Mouse (Mus musculus) embryo, embryonic 10.5 days (tissue): ENCODE results near the gene Krba1.

ENCODE experiments used
- DNase-seq: peaks from one replicate; pipeline ENCODE4 v3.0.0-alpha.2; 2015; ENCODE audit warnings: low spot score

The Krba1 gene

DNA sequence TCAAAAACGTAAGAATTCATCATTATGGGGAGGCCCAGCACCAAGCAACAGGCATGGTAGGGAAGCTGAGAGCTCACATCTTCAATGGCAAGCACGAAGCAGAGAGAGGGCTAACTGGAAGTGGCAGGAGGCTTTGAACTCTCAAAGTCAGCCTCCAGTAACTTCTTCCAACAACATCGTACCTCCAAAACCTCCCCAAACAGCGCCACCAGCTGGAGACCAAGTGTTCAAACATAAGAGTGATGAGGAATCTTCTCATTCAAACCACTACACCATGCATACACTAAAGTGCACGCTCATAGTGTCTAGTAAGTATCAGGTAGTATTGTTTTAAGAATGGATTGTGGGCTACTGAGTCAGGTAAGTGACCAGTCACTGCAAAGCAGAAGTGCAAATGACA lies 28.7 kb downstream of the Krba1 start:
- DNase-seq = no peak

DNA sequence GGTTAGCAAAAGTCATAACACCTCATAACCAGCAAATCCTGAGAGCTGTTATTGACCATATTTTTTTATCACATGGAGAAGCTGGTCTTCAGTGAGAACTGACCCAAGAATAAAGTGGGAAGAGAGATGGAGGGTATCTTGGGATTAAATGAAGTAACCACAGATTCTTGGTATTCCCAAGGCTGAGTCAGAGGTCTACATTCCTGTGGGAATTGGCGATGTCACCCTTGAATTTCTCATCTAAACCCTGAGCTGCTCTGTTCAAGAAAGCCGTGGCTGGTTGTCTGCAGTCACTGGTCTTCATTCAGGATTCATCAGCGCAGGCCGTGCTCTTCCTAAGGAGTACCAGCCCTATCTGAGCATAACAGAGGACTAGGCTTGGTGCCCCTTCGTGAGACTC lies 31.6 kb downstream of the Krba1 start:
- no peak for DNase-seq

DNA sequence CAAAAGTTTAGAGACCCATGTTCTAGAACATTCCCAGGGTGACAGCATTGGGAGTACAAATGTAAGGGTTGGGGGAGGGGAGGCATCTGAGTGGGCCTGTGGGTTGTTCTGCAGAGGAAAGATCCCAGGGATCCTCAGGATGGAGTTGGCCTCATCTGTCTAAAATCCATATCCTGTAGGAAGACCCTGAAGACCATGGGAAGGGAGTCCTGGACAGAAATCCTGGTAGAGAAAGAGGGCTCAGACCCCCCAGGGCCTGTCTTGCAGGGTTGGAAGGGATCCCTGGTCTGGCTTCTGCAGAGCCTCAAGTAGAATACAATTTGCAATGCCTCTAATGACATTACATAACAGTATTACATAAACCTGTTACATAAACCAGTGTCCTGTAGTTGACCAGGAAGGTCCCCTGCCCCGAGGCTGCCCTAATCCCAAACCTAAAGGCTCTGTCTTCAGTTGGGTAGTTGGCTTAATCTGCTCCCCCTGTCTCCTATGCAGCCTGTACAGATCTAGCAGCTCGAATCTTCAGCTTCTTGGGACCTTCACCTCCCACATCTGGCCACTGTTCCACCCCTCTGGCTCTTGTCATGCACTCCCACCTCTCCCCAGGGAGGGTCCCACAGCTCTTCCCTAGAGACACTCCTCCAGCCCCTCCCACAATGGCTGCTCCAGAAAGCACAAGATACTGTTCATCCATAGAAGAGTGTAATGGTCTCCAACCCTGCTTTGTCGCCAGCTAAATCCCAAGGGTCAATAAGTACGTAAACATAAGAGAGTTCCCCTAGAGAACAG lies 33.6 kb downstream of the Krba1 start:
- no peak for DNase-seq

DNA sequence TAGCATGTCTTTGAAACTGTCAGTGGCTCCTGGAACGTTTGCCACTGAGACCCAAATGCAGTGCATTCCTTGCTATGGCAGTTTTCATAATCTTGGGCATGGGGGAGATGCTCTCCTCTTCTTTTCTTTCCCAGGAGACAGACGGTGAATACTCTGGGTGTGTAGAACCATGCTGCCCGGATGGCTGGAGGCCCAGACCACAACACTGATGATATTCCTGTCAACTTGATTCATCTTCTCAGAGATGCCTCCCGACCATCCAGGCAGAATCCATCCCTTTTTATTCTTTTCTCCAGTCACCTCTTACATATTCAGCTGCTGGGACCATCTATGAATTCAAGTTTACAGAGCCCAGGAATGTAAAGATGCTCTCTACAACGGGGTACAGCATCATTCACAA lies 35.4 kb downstream of the Krba1 start:
- DNase-seq = no peak

DNA sequence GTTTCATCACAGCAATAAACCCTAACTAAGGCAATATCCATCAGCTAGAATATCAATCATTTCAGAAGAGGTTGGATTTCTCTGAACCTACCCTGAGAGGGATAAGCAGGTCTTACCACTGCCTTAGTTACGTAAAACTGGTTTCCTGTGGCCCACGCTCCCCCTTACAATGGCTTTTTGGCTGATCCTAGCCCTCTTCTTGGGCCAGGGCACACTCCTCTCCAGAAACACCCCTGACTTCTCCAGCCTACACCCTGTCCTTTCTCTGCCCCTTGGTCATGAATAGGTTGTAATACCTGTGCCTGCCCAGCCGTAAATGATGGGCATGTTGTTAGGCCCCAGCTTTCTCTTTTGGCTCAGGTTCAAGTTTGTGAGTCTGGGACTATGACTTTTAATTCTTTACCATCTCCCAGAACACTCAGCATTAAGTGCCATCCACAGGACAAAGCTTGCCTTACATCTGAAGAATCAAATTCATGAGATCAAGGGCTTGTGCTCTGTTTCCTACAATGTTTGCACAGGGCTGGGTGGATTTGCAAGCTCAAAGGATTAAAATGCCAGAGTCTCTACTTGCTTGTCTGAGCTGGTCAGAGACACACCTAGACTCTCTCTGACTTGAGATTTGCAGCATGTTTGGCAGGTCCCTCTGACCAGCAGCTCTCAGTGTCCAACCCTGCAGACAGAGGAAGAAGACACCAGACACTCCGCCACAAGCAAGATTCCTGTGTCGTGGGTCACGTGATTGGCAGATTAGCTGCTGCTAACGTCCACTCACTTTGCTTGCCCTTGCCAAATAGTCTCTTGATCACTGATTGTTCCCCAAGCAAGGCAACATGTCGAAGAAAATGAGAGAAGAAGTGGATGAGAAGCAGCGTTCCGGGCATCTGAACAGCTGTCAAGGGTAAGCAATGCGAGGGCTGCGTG lies 37.8 kb downstream of the Krba1 start:
- no peak for DNase-seq

DNA sequence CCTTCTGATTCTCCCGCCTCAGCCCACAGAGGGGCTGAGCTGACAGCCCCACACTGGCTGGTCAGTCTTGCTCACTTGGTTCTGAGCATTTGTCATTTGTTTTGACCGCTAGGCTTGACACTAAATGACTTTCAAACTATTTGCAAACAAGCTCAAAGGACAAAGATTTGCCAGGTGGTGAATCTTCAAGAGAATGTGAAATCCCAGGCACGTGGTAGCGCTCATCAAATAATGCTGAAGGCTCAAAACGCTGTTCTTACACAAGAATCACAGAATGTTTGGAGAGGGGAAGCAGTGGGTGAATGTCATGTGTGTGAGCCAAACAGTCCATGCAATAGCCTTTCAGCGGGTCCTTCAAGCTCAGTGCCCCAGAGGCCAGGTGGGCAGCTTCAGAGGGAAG lies 39.3 kb downstream of the Krba1 start:
- no peak for DNase-seq

DNA sequence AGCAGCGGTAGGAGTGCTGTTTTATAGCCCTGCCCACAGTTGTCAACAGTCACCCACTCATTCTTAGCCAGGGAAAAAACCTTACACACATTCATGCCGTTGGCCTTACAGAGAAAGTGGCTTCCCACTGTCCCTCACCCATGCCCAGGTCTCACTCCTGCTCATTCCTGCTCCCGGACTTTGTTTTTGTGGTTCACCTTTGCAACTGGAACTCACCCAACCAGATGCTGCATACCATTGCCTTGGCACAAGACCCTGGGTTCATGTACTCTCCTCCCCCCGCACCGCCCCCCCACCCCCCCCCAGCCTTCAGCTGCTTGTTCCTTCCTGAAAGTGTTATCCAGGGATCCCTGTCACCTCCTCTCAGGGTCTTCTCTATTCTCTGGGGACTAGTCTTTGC lies 39.7 kb downstream of the Krba1 start:
- DNase-seq = no peak

DNA sequence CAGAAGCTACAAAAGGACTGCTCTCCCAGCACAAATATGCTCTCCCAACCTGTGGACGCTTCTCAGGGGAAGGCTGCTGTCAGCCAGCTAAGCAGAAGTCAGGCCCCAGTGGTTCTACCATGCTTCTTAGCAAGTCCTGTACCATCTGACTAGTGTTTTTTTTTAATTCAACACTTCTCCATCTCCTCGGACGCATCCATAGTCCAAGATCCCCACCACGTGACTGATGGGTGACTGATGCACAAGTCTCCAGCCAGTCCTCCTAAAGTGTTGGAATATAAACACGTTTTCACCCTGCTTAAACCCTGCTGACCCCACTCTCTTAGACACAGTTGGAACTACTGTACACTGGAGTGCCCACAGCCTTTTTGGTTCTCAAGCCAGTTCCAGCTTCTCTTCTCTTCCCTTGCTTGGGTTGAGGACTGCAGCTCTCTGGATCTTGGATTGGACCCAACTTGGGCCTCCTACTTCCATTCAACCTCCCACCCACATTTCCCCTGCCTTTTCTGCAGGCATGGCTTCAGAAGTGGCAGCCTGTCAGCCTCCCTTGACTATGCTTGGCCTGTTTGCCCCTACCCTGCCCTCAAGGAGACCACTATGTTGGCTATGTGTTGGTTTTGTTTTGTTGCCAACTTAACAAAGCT lies 40.4 kb downstream of the Krba1 start:
- DNase-seq = no peak

DNA sequence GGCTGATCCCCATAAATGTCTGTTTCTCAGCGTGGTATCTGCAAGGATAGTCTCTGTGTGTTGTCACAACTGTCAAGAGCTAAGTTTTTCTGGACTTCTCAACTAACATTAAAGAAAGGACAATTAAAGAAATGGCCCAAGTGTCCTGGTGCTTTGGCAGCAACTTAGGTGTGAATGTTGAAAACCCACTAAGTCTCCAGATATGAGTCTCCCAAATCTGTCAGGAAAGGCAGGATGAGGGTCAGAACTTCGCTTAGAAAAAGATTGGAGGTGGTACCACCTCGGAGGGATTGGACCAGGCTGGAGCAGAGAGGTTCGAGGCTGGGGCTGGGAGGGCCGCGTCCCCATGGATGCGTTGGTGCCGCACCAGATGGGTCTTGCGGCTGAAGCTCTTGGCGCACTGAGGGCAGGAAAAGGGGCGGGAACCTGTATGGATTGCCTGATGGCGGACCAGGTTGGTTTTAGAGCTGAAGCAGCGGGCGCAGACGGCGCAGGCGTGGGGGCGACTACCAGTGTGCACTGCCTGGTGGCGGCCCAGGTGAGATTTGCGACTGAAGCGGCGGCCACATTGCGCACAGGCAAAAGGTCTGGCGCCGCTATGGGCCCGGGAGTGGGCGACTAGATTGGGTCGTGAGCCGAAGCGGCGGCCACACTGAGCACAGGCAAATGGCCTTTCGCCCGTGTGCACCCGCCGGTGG lies 42.4 kb downstream of the Krba1 start:
- DNase-seq = no peak

DNA sequence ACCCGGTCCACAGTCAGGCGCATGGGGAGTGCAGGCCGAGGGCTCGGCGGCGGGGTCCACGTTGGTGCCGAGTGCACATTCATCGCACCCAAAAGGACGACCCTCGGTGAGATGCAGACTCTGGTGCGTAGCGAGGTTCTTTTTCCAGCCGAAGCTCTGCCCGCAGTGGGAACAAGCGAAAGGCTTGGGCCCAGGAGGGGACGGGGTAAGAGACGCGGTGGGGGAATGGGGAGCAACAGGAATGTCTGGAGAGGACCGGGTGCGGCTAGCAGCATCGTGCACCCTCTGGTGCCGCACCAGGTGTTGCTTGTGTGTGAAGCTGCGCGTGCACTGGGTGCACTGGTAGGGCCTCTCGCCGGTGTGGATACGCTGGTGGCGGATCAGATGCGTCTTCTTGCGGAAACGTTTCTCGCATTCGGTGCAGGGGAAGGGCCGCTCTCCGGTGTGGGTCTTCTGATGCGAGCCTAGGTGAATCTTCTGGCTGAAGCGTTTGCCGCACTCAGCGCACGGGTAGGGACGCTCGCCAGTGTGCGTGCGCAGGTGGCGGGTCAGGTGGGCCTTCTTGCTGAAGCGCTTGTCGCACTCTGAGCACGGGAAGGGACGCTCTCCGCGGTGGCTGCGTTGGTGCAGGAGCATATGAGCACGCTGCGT lies 43.2 kb downstream of the Krba1 start:
- DNase-seq = no peak

DNA sequence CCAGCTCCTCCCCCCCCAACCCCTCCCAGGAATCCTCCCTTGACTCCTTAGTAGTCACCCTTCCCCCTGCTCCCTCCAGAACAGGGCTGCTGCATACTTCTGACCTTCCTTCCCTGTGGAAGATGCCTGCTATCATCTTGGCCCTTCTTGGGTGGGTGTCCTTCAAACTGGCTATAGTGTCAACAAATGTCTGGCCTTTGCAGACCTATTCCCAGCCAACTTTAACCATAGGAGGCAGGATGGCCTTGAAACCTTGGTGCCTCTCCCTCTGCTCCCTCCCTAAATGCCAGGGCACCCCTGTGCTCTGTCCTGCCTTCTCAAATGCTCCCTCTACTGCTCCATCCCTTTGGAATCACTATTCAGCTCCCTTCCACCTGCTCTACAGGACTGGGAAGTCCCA lies 44.3 kb downstream of the Krba1 start:
- no peak for DNase-seq

DNA sequence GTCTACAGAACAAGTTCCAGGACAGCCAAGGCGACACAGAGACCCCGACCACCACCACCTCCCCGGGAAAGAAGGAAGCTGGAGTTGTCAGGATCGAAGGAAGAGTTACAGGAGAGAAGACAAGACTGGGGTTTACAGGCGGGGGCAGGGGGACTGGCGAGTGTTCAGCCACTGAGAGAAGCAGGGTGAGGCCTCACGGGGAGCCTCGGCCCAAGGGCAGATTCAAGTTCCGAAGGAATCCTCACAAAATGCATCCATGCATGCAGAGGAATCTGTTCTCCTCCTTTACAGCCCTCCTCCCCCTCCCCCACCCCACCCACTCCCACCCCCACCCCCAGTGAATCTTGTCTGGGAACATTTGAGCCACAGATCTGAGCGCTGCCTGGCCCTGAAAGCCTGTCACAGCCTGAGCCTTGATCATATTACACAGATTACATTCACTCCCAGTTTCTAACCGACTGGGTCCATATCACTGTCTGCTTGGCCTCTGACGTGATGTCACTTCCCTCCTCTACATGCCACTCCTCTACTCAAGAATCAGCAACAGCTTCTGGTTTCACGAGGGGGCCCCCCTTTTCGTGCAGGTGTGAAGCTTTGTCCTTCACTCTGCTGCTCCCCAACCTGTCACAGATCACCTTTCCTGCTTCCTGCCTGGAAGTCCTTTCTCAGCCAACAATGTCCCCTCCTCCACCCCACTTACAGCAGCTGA lies 45.1 kb downstream of the Krba1 start:
- DNase-seq = no peak

DNA sequence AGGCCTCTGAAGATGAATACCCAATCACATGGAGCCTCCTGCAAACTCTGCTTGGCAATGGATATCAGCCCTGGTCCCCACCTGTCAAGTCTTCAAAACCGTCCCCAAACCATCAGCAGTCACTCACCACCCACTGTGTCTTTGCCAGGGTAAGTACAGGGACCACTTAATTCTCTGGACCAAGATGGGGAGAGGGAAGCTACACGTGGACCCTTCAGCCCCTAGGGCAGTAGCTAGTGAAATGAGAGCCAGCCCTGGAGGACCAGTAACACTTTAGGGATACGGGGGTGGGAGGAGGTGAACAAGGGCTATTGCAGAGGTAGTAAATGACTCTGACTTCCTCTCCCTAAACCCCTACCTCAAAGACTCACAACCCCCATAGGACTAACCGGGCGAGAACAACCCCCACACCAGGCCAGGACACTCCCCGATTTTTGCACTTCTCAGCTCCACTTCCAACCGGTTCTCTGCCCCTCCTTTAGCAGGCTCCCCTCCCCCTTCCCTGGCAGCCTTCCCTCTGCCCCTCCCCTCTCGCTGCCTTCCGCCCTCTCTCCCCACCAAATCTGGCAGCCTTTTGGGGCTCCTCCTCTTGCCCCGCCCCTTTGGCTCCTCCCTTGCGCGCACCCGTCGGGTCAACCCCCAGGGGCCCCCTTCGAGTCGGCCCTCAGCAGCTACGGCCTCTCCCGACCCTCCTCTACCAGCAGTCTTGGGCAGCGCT lies 48.4 kb downstream of the Krba1 start:
- DNase-seq = peak; percentile 98

DNA sequence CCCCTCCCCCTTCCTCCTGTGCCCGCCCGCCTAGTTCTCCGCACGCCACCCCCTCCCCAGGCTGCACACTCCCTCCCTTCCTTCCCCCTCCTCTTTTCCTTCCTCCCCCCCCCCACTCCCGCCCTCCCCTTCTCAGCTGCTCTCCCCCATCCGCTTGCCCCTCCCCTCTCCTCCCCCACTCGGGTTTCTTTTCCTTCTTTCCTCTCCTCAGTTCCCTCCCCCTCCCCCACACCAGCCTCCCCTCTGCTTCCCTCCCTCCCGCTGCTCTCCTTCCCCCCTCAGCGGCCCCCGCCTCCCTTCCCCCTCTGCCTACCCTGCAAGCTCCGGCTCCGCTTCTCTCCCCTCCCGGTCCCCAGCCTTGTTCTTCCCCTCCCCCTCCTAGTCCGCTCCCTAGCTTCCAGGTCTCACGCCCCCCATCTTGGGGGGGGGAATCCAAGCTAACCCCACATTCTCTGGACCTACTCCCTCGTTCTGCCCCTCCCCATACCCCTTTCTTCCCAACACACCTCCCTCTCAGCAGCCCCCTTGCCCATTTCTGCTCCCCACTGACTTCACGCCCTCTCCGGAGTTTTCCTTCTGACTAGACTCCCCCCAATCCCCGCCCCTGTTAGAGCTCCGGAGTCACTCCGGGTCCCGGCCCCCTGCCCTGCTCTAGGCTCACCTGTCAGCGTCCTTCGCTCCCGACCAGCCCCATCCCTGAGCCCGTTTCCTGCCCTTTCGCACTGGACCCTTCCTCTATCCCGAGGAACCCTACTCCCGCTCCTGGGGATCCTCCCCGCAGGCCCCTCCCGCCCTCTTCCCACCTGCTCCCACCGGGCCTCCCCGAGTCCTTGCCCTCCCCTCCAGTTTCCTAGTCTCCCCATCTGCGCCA lies 49.2 kb downstream of the Krba1 start:
- peak; percentile 96 for DNase-seq

DNA sequence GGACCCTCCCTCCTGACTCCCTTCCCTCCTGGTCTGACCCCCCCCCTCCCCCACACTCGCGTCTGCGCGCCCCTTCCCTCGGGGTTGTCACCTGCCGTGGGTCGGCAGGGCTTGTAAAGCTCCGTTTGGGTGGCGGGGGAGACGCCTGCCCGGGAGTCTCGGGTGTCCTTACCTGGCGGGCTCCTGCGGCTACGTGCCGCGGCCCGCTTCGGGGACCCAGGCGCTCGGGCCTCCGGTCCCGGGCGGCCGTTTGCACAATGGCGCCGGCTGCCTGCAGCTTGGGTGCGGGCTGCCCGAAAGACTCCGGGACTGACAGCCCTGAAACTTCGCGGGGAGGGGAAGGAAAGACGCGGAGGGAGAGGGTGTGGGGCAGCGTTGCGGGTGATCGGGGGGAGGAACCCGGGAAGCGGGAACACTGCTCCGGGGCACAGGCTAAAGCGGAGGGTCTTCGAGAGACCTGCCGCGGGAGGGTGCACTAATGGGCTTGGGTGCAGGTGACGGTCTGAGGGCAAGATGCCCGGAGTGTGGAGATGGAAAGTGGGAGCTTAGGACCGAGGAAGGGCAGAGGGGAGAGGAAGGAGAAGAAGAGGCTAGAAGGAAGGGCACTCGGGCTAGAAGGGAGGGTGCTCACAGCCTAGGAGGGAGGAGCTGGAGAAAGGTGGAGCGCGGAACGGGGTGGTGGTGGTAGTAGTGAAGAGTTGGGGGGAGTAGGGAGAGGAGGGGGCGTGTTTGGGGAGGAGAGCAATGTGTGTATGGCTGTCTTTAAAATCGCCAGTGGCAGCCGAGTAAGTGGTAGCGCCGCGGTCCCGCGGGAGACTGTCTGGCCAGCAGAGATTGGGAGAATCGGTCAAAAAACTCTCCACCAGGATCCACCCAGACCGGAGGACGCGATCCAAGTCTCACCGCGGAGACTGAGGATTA lies 50.1 kb downstream of the Krba1 start, which contains the start of gene Zfp467:
Gene Zfp467, minus strand, starts transcription at position 645 of the 921 bp plus-strand sequence.
- peak; percentile 55 for DNase-seq

DNA sequence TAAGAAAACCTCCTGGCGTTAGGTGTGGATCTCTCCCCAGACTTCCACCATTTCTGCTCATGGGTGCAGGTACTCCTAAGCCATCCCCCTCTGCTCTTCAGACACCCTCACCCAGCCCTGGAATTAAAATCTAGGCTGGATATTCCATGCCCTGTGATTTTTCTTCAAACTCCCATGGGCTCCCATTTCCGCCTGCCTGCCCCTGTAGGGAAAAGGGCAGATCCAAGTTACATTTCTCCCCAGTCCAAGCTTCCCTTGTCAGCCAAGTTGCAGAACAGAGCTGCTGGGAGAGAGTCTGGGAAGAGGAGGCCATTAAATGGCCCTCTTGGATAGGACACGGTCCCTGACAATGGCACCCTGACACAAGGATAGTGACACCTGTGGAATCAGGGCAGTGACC lies 50.9 kb downstream of the Krba1 start:
- DNase-seq = no peak

DNA sequence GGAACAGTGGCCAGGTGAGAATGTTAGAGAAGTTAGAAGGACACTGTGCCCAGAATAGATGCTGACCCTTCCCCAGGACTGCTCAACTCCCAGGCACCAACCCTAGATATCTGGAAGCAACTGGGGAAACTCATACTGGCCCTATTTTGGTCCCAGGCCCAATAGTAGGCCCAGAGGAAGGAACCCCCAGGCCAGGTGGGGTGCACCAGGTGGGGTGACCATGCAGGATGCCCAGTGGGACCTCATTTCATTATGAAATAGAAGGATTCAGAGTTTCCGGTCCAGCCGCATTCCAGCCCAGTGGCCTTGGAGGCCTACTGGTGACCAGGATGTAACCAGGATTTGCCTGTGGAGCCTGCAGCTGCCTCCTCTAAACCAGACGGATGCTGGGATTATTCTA lies 51.5 kb downstream of the Krba1 start:
- DNase-seq = no peak

DNA sequence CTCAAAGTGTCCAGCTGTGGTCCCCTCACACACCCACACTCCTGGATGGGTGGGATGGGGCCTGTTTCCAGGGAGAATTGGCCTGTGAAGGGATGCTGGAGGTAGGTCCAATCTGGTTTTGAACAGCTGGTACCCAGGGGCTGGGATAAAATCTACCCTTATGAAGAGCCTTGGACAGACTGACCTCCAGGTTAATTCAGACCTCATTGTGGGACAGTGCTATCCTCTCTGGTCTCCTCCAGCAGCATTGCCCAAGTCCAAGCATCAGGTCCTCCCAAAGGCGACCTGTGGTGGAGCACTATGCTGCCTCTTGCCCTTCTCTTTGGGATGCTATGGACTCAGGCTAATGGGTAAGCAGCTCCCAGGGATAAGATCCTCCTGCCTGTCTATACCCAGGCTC lies 52.5 kb downstream of the Krba1 start, which contains the start of gene Sspo:
Gene Sspo, plus strand, starts transcription at position 301 of the 400 bp plus-strand sequence.
- no peak for DNase-seq
